Mouse (Mus musculus) hindbrain, embryonic 11.5 days (tissue): ENCODE measurements around the gene Apbb2. TPM values are rescaled to one million over a fixed set of nuclear protein-coding genes. Genes with fewer than 3 reads are reported as not detected.

Experiments
- ATAC-seq: fragments of 200-750 bp; cut with Nextera tagmentation; 2 replicates; pipeline ENCODE4 v1.8.0; 2017; ENCODE audit warnings: mild to moderate bottlenecking, moderate TSS enrichment, moderate library complexity; ENCODE audit not compliant: low FRiP score
- DNase-seq: peaks from one replicate; pipeline ENCODE4 v3.0.0-alpha.2; 2015; ENCODE audit warnings: low spot score
- H3K27ac ChIP-seq: fragments of 300-500 bp; sonication (generic); 2 replicates; pipeline ENCODE4 v1.5.1; 2014; ENCODE audit warnings: mild to moderate bottlenecking, low read depth, low read length
- H3K27me3 ChIP-seq: fragments of 300-500 bp; sonication (generic); 2 replicates; pipeline ENCODE4 v1.6.1; 2014; ENCODE audit warnings: mild to moderate bottlenecking, low read length, moderate library complexity, mixed read lengths; ENCODE audit not compliant: control insufficient read depth, insufficient read depth
- H3K36me3 ChIP-seq: fragments of 300-500 bp; sonication (generic); 2 replicates; pipeline ENCODE4 v1.6.1; 2014; ENCODE audit warnings: mild to moderate bottlenecking, low read length, moderate library complexity, mixed read lengths; ENCODE audit not compliant: control insufficient read depth, insufficient read depth
- H3K4me1 ChIP-seq: fragments of 300-500 bp; sonication (generic); replicated peaks from 2 replicates; pipeline ENCODE4 v1.6.1; 2014; ENCODE audit warnings: low read length, mixed read lengths; ENCODE audit not compliant: control insufficient read depth, insufficient read depth
- H3K4me2 ChIP-seq: fragments of 300-500 bp; sonication (generic); replicated peaks from 2 replicates; pipeline ENCODE4 v1.6.1; 2014; ENCODE audit warnings: mild to moderate bottlenecking, low read depth, low read length
- H3K4me3 ChIP-seq: fragments of 300-500 bp; sonication (generic); 2 replicates; pipeline ENCODE4 v1.5.1; 2014; ENCODE audit warnings: low read depth, low read length
- H3K9ac ChIP-seq: fragments of 300-500 bp; sonication (generic); 2 replicates; pipeline ENCODE4 v1.6.1; 2014; ENCODE audit warnings: low read depth, low read length
- H3K9me3 ChIP-seq: fragments of 300-500 bp; sonication (generic); 2 replicates; pipeline ENCODE4 v1.6.1; 2016; ENCODE audit warnings: low read length; ENCODE audit not compliant: control insufficient read depth
- WGBS: fragments of 180-500 bp; shearing (Covaris S2); extraction: QIAGEN DNeasy Blood & Tissue Kit; methylation state at CpG from one replicate; pipeline ENCODE4 v1.1.7; 2014; 5-methylcytosine and 5-hydroxymethylcytosine counted together
- polyA plus RNA-seq: library from polyadenylated mRNA; unstranded; fragments of >200 nt; fragmentation: Nextera tagmentation; extraction: Ambion mirVana; gene quantifications from 2 replicates; pipeline ENCODE4 v1.2.1, GENCODE M21; 2014

The Apbb2 gene
- polyA plus RNA-seq, 1 experiment from 2014 or later, result 43.0 TPM

DNA sequence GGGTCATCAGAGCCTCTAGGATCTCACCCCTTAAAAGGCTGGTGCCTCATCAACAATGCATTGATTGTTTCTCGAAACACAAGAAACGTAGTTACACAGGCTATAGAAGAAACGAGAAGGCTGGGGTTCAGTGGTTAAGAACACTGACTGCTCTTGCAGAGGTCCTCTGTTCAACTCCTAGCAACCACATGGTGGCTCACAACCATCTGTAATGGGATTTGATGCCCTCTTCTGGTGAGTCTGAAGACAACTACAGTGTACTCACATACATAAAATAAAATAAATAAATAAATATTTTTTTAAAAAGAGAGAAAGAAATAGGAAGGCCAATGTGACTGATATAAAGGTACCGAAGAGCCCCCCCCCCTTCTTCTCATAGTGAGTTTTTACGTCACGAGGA lies 228.0 kb downstream of the Apbb2 start:
- H3K4me1 ChIP-seq, result no peaks in the 10 kb centered on the region
- no peak overlapping the region for H3K4me2 ChIP-seq
- H3K9me3 ChIP-seq, result no peaks in the 10 kb centered on the region
- WGBS, result 83% methylated on average over 6 of the region's 6 CpGs
- no peak overlapping the region for H3K4me3 ChIP-seq
- no peak for ATAC-seq
- H3K27me3 ChIP-seq, result no peaks in the 10 kb centered on the region
- no peak overlapping the region for H3K9ac ChIP-seq
- no peaks in the 10 kb centered on the region for H3K36me3 ChIP-seq
- H3K27ac ChIP-seq, result no peak overlapping the region
- no peak for DNase-seq

DNA sequence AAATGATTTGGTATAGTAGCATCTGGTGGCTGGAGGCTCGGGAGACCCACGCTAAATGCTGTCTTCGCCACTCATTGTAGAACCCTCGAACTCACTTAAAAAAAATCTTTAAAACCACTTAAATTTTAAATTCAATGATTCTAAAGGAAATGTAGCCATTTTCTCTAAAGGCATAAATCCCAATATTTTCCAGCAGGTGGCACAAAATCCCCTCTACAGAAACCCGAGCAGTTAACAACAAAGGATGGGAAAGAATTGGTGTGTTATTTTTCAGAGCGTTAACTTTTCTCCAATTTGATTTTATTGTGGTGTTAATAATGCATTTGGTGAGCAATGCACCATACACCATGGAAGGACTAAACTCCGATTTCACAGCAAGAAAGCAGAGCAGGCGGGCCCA lies 231.1 kb downstream of the Apbb2 start:
- no peak overlapping the region for H3K4me2 ChIP-seq

DNA sequence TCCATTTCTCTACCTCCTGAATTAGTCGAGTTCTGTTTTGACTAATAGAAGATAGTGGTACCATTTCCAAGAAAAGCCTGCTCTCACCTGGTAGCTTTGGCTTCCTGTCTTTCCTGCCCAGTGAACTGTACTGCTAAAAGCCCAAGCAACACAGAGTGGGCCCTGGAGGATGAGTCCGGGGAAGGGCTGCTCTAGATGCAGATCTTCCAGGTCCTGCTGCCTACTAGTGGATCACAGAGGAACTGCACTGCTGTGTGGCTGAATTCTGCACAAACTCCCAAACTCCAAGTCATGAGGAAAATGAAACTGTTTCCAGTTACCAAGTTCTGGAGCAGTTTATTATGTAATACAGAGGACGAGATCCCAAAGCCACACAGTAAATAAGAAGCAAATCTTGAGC lies 232.9 kb downstream of the Apbb2 start:
- no peak overlapping the region for H3K27ac ChIP-seq
- H3K36me3 ChIP-seq, result no peaks in the 10 kb centered on the region
- 49% methylated on average over 3 of the region's 3 CpGs for WGBS
- H3K9ac ChIP-seq, result no peak overlapping the region
- H3K4me1 ChIP-seq, result no peaks in the 10 kb centered on the region
- no peaks in the 10 kb centered on the region for H3K27me3 ChIP-seq
- no peak overlapping the region for H3K4me3 ChIP-seq
- ATAC-seq (no peak), DNase-seq (peak; percentile 67)
- no peaks in the 10 kb centered on the region for H3K9me3 ChIP-seq
- no peak overlapping the region for H3K4me2 ChIP-seq

More for the DNA sequence above, 231.1 kb downstream of the Apbb2 start:
- Histone ChIP-seq H3K9ac (no peak overlapping the region), H3K27me3 (no peaks in the 10 kb centered on the region), H3K9me3 (no peaks in the 10 kb centered on the region), H3K4me3 (no peak overlapping the region), H3K27ac (peak overlapping the region; percentile 43; the same call in 1 of the 2 replicates), H3K4me1 (no peaks in the 10 kb centered on the region), H3K36me3 (no peaks in the 10 kb centered on the region)
- no peak for ATAC-seq
- 78% methylated on average over 8 of the region's 8 CpGs for WGBS
- peak; percentile 54 for DNase-seq

DNA sequence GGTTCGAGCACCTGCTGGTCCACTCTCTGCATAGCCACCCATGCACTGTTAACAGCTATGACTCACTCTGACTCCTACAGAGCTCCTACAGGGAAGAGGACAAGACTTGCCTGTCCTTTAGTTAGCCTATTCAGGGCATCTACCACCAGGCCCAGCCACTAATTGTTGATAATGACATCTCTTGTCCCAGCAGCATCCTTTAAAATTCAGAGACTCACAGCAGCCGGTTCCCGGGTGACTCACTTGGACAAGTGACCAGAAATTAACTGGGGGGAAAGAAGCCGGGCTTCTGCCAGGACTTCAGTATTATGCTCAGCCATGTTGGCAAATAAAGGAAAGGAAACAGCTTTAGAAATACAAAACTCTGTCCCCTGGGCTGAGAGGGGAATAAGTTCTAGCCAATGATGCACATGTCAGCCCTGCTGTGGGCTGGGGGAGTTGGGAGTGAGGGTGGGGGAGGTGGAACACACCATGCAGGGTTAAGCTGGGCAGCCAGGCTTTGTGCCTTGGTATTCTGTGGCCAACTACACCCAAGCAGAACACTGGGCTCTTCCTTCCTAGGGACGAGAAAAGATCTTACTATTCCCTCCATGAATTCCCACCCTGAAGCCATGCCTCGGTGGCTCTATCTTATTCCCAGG lies 233.7 kb downstream of the Apbb2 start:
- WGBS, result 85% methylated on average over 6 of the region's 6 CpGs
- Histone ChIP-seq H3K9ac (no peak overlapping the region), H3K9me3 (no peaks in the 10 kb centered on the region), H3K4me2 (no peak overlapping the region), H3K36me3 (no peaks in the 10 kb centered on the region), H3K4me3 (no peak overlapping the region), H3K27me3 (no peaks in the 10 kb centered on the region), H3K4me1 (no peaks in the 10 kb centered on the region), H3K27ac (no peak overlapping the region)
- ATAC-seq (no peak), DNase-seq (no peak)

DNA sequence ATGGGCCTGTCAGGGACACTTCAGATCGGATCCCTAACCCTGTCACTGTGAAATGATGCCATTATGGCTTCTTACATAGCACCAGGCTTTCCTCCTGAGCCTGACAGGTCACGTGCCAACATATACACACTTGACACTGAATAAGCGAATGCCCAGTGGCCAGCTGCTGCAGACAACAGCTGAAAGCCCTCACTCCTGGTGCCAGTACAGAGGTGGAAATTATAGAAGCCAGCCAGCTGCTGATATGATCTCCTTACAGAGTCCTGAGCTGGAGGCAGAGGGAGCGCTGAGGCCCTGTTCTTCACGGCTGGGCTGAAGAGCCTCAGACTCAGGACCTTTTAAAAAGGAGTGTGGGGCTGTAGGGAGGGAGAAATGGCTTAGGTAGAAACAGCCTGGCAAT lies 234.5 kb downstream of the Apbb2 start:
- no peak overlapping the region for H3K9ac ChIP-seq
- no peaks in the 10 kb centered on the region for H3K36me3 ChIP-seq
- H3K27me3 ChIP-seq, result no peaks in the 10 kb centered on the region
- no peak overlapping the region for H3K4me3 ChIP-seq
- WGBS, result 78% methylated on average over 5 of the region's 5 CpGs
- no peaks in the 10 kb centered on the region for H3K4me1 ChIP-seq
- no peak overlapping the region for H3K4me2 ChIP-seq
- DNase-seq (no peak), ATAC-seq (no peak)
- H3K27ac ChIP-seq, result no peak overlapping the region
- H3K9me3 ChIP-seq, result no peaks in the 10 kb centered on the region

DNA sequence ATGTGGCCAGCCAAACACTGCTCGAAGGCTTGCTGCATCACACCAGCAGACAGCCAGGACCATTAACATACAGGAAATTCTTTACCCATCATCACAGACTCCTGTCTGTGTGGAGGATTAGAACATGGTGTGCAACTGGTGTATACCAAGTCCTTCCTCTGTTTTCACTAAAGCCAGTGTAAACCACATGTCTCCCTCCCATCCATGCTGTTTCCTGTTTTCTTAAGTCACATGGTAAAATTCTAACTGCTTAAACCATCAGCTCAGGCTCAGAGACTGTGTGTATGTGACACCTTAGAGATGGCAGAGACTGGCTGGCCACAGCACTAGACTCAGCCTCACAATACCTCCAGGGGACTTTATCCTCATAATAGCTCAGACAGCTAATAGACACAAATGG lies 236.5 kb downstream of the Apbb2 start:
- no peaks in the 10 kb centered on the region for H3K27me3 ChIP-seq
- no peak overlapping the region for H3K9ac ChIP-seq
- H3K4me1 ChIP-seq, result no peaks in the 10 kb centered on the region
- H3K9me3 ChIP-seq, result no peaks in the 10 kb centered on the region
- H3K4me2 ChIP-seq, result no peak overlapping the region
- no peak overlapping the region for H3K4me3 ChIP-seq
- WGBS, result 83% methylated on average over 1 of the region's 1 CpGs
- no peaks in the 10 kb centered on the region for H3K36me3 ChIP-seq
- ATAC-seq (no peak), DNase-seq (no peak)
- no peak overlapping the region for H3K27ac ChIP-seq

DNA sequence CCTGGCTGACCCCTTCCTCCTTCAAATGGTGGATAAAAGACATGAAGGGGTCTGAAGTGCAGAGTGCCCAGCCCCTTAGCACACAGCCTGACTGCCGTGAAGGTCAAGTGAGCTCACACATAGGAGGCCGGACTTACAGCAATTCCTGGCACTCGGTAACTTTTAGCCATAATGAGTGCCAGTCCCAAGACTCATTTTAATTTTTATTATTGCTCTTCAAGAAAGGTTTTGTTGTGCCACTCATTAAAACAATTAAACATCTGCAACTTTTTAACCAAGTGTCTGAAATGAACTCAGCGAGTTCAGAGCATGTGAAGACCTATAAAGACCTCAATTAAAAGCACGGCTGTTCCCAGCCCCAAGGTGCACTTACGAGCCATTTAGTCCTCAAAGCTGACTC lies 239.6 kb downstream of the Apbb2 start:
- 88% methylated on average over 6 of the region's 6 CpGs for WGBS

DNA sequence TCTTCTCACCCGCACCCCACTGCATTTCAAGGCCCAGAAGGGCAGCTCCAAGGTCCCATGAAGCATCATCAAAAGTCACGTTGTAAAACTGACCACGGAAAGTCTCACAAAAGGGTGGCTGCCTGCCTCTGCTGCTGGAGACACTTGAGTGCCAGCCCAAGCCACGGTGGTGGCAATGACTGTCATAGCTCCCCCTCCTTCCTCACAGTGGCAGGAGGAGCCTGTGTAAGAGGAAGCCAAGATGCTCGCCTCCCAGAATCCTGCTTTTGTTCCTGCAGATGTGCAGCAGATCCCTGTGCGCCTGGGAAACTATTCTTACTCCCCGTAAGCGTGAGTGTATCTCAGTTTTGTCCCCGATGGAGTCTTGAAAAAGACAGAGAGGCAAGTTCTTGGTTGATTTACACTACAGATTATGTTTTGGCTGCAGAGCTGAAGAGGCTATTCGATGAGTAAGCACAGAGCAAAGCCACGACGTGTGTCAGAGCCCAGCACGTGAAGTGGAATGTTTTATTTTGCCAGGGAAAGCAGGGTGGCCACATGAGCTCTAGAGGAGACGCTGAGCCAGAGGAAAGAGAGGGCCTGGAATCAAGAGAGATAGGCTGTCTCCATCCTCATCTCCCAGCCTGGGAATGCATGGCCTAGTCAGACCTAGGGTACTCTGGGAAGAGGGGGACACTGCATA lies 241.9 kb downstream of the Apbb2 start:
- Histone ChIP-seq H3K4me2 (no peak overlapping the region), H3K9me3 (no peaks in the 10 kb centered on the region), H3K27me3 (no peaks in the 10 kb centered on the region), H3K36me3 (no peaks in the 10 kb centered on the region), H3K4me3 (no peak overlapping the region), H3K27ac (no peak overlapping the region), H3K4me1 (no peaks in the 10 kb centered on the region), H3K9ac (no peak overlapping the region)
- DNase-seq (no peak), ATAC-seq (no peak)
- WGBS, result 81% methylated on average over 14 of the region's 14 CpGs

More for the DNA sequence above, 239.6 kb downstream of the Apbb2 start:
- Histone ChIP-seq H3K4me2 (no peak overlapping the region), H3K4me1 (no peaks in the 10 kb centered on the region), H3K9me3 (no peaks in the 10 kb centered on the region), H3K36me3 (no peaks in the 10 kb centered on the region), H3K9ac (no peak overlapping the region), H3K4me3 (no peak overlapping the region), H3K27me3 (no peaks in the 10 kb centered on the region), H3K27ac (no peak overlapping the region)
- DNase-seq (no peak), ATAC-seq (no peak)

DNA sequence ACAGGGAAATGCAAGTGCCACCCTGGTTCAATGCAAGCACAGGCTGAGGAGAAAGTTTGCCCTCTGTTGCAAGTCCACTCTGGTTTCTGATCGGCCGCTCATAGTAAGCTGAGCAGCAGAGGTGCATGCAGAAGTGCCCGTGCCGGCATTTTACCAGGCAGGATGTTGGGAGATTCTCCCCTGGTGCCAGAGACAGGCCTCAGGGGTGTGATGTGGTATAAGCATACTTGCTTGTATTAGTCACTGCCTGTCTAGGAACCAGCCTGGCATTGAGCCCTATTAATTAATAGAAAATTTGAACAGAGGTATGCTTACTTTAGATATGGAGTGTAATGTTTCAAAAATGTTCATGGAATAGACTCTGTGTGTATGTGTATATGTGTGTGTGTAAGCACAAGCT lies 244.2 kb downstream of the Apbb2 start:
- H3K4me2 ChIP-seq, result no peak overlapping the region
- H3K9me3 ChIP-seq, result no peaks in the 10 kb centered on the region
- H3K4me3 ChIP-seq, result no peak overlapping the region
- WGBS, result 89% methylated on average over 4 of the region's 4 CpGs
- no peaks in the 10 kb centered on the region for H3K4me1 ChIP-seq
- no peaks in the 10 kb centered on the region for H3K27me3 ChIP-seq
- ATAC-seq (no peak), DNase-seq (no peak)
- no peak overlapping the region for H3K27ac ChIP-seq
- no peaks in the 10 kb centered on the region for H3K36me3 ChIP-seq
- no peak overlapping the region for H3K9ac ChIP-seq
